Mouse (Mus musculus) kidney, adult 2 months (tissue): Measurements from ENCODE around the gene Scn7a. TPM values are rescaled to one million over a fixed set of nuclear protein-coding genes. Genes with fewer than 3 reads are reported as not detected.
A peak's percentile ranks its signal among the peaks of the same experiment; 100 is the strongest.

Experiments
- DNase-seq: peaks from one replicate; pipeline ENCODE4 v3.0.0; 2021
- H3K27ac ChIP-seq: fragments of 200-500 bp; 2 replicates; pipeline ENCODE4 v1.5.1; 2012; ENCODE audit warnings: low read depth, low read length, control low read depth, inconsistent platforms; ENCODE audit not compliant: insufficient read depth
- H3K27me3 ChIP-seq: fragments of 200-500 bp; replicated peaks from 2 replicates; pipeline ENCODE4 v1.6.1; 2012; ENCODE audit warnings: mild to moderate bottlenecking, moderate library complexity, low read length, inconsistent platforms; ENCODE audit not compliant: control insufficient read depth, insufficient read depth
- H3K36me3 ChIP-seq: fragments of 200-500 bp; 2 replicates; pipeline ENCODE4 v1.6.1; 2012; ENCODE audit warnings: mild to moderate bottlenecking, moderate library complexity, low read length, inconsistent platforms; ENCODE audit not compliant: control insufficient read depth, insufficient read depth
- H3K4me1 ChIP-seq: fragments of 200-500 bp; 2 replicates; pipeline ENCODE4 v1.6.1; 2011; ENCODE audit warnings: low read length; ENCODE audit not compliant: control insufficient read depth, insufficient read depth
- H3K4me3 ChIP-seq: fragments of 200-500 bp; 2 replicates; pipeline ENCODE4 v1.5.1; 2011; ENCODE audit warnings: mild to moderate bottlenecking, low read depth, low read length, control low read depth; ENCODE audit not compliant: insufficient read depth
- CTCF ChIP-seq: fragments of 200-500 bp; conservative IDR thresholded peaks from 2 replicates; pipeline ENCODE4 v1.5.1; 2011; ENCODE audit warnings: low read depth, mild to moderate bottlenecking, control low read depth, low read length, moderate library complexity, mixed read lengths; ENCODE audit not compliant: insufficient read depth, insufficient read length
- POLR2A ChIP-seq: fragments of 200-500 bp; IDR thresholded peaks from one replicate; pipeline ENCODE4 v1.6.1; 2011; ENCODE audit warnings: low read depth, low read length, control low read depth
- WGBS: fragments of 180-500 bp; shearing (Covaris S2); methylation state at CpG from one replicate; pipeline ENCODE4 v1.1.7; 2018; 5-methylcytosine and 5-hydroxymethylcytosine counted together
- polyA plus RNA-seq: library from polyadenylated mRNA; depleted of rRNA; stranded (reverse); fragments of >200 nt; gene quantifications from 2 replicates; pipeline ENCODE4 v1.2.3, GENCODE M21; 2012; rRNA removed

The Scn7a gene
- 1.0 and 1.1 TPM in 2 replicates for polyA plus RNA-seq

- no peaks in the 10 kb centered on the region for H3K27me3 ChIP-seq
- DNase-seq: no peak
- no peaks in the 10 kb centered on the region for H3K36me3 ChIP-seq
- H3K4me1 ChIP-seq: no peaks in the 10 kb centered on the region
- H3K27ac ChIP-seq: no peak within 1 kb of the TSS
- 19% methylated on average over 6 of the region's 6 CpGs for WGBS
- TF ChIP-seq CTCF (no peak), POLR2A (no peak)
- H3K4me3 ChIP-seq: peak within 1 kb of the TSS; percentile 44; the same call in 1 of the 2 replicates
Measured at GRCm38 (mm10) chr2:66784765-66785164, at the start of gene Scn7a. Scn7a (minus strand) TSS chr2:66784914.

DNA sequence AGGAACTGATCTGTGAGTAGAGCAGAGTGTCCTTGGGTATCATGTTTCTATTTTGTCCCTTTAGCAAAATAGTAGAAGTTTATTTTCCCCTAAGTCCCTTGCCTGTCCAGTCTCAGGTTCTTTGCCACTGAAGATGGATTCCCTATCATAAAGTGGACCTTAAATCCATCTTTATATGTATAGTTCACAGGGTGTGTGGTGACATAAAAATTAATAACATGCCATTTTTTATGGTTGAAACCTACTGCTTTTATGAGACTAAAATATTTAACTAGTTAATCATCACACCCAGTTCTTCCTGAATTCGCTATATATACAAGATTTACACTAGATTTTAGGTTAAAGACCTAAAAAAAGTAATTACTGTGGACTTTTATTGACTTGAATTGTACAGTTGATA is 43.0 kb upstream of the Scn7a start:
- WGBS: 88% methylated on average over 1 of the region's 1 CpGs
- no peaks in the 10 kb centered on the region for H3K36me3 ChIP-seq
- TF ChIP-seq POLR2A (no peak), CTCF (no peak)
- no peak for DNase-seq
- no peak overlapping the region for H3K27ac ChIP-seq
- H3K4me3 ChIP-seq: no peak overlapping the region
- H3K27me3 ChIP-seq: no peaks in the 10 kb centered on the region
- no peaks in the 10 kb centered on the region for H3K4me1 ChIP-seq

DNA sequence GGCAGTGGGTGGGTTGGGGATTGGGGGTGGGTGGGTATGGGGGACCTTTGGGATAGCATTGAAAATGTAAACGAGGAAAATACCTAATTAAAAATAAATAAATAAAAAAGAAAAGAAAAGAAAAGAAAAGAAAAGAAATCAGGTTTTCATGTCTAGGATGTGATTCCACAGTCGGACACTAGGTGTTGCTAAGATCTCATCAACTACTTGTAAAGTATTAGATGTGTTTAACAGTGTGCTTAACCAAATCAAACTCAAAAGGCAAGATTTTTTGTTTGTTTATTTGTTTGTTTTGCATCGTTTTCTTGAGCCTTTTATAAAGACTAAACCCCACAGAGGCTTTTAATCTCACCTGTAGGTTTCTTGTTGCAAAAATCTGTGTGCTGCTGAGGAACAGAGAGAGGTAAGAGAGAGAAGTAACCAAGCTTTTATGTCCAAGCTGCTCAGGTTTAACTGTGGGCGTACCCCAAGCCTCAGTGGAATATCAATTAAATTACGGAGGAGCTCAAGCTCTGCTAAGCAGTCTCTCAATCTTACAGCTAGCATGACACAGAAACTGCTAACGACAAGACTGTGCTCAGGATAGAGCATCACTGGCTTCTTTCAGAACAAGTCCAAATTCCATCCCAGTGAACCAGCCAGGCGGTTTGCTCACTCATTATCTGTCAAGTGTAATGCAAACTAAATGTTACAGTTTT is 35.3 kb upstream of the Scn7a start:
- WGBS: 29% methylated on average over 7 of the region's 7 CpGs
- Histone ChIP-seq H3K27ac (no peak overlapping the region), H3K4me3 (no peak overlapping the region), H3K36me3 (no peaks in the 10 kb centered on the region), H3K4me1 (no peaks in the 10 kb centered on the region), H3K27me3 (no peaks in the 10 kb centered on the region)
- no peak for DNase-seq
- no peak for TF ChIP-seq POLR2A
- TF ChIP-seq CTCF: no peak

DNA sequence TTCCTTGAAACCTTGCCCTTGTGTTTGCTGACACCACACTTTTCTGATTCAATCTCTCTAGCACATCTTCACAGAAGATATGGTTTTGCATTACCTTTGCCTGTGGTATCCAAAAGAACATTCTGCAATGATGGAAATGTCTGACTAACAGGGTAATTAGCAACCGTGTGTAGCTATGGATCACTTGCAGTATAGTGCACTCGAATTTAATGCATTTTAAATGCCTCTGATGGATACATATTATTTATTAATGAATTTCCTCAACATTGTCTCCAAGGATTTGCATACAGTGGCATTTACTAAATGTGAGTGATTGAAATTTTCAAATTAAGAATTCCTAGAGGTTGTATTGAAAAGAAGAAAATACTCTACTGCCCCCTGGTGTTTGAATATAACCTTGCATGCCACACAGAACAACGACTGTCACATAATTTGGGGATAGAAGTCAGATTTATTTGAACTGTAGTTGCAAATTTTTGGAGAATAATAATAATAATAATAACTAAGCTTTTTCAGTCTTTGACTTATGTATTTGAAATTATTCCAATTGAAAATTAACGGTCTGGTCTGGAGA is 15.0 kb upstream of the Scn7a start:
- no peaks in the 10 kb centered on the region for H3K4me1 ChIP-seq
- H3K27me3 ChIP-seq: no peaks in the 10 kb centered on the region; the same call in 1 of the 2 replicates
- TF ChIP-seq CTCF: no peak
- no peak for TF ChIP-seq POLR2A
- 40% methylated on average over 4 of the region's 4 CpGs for WGBS
- no peak overlapping the region for H3K4me3 ChIP-seq
- H3K36me3 ChIP-seq: no peaks in the 10 kb centered on the region
- H3K27ac ChIP-seq: no peak overlapping the region
- DNase-seq: peak; percentile 19

DNA sequence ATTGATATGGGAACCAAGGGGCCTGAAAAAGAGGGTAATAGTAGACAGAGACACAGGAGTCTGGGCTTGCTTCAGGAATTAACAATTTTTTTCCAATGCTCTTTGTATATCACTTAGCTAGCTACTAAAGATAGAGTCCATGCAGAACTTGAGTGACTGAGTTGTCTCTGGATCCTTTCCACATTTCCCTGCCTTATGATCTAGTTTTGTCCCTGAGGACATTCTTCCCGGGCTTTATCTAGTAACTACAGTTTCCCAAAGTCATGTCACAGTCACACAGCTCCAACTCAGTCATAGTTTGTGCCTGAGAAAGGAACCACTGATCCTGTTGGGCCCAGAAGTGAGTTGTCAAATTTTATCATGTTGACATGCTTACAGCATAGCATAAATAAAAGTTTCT is 12.8 kb upstream of the Scn7a start:
- DNase-seq: no peak
- no peak overlapping the region for H3K4me3 ChIP-seq
- TF ChIP-seq CTCF (no peak), POLR2A (no peak)
- H3K27ac ChIP-seq: no peak overlapping the region
- no peaks in the 10 kb centered on the region for H3K4me1 ChIP-seq
- H3K27me3 ChIP-seq: no peaks in the 10 kb centered on the region; the same call in 1 of the 2 replicates
- 69% methylated on average over 1 of the region's 1 CpGs for WGBS
- H3K36me3 ChIP-seq: no peaks in the 10 kb centered on the region

DNA sequence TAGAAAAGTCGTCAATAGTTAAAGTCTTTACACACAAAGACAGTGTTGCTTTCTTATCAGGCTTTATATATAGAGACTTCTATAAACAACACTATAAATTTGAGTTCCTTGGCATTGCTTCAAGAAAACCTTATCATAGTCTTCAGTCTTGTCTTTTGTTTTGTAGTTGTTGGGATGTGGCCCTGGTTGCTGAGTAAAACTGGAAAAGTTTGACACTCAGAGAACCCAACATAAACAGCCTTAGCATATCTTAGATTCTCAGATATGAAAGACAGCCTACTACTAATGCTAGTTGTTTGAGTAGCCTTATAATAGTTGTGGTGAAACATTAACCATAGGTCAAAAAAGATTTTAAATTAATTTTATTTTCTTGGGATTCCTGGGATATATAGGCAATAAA is 6.9 kb upstream of the Scn7a start:
- TF ChIP-seq POLR2A (no peak), CTCF (no peak)
- no peak for DNase-seq
- Histone ChIP-seq H3K4me1 (no peaks in the 10 kb centered on the region), H3K4me3 (no peak overlapping the region), H3K36me3 (no peaks in the 10 kb centered on the region), H3K27me3 (no peaks in the 10 kb centered on the region), H3K27ac (no peak overlapping the region)
- 69% methylated on average over 1 of the region's 1 CpGs for WGBS

DNA sequence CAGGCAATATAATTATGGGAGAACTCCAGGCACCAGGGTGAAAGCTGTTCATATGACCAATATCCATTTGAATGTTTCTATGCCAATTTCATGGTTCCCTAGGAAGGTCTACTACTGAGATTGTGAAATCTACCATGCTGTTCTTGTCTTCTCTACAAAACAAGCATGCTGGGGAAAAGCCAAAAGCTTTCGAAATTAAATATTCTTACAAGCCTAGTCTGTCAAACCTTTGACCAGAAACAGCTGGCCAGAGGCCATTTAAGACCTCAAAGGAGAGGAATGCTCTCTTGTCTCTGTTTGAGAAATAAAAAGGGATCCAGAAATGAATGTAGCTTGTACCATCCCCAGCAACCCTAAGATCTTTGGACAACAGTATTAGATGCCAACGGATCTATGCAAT is 3.8 kb downstream of the Scn7a start:
- 72% methylated on average over 2 of the region's 2 CpGs for WGBS
- Histone ChIP-seq H3K27ac (no peak overlapping the region), H3K4me3 (no peak overlapping the region)

More for the DNA sequence above, 3.8 kb downstream of the Scn7a start:
- Histone ChIP-seq H3K36me3 (no peaks in the 10 kb centered on the region), H3K27me3 (no peaks in the 10 kb centered on the region), H3K4me1 (no peaks in the 10 kb centered on the region)
- DNase-seq: peak; percentile 60
- TF ChIP-seq POLR2A (no peak), CTCF (no peak)
